In the genomic region with DNA sequence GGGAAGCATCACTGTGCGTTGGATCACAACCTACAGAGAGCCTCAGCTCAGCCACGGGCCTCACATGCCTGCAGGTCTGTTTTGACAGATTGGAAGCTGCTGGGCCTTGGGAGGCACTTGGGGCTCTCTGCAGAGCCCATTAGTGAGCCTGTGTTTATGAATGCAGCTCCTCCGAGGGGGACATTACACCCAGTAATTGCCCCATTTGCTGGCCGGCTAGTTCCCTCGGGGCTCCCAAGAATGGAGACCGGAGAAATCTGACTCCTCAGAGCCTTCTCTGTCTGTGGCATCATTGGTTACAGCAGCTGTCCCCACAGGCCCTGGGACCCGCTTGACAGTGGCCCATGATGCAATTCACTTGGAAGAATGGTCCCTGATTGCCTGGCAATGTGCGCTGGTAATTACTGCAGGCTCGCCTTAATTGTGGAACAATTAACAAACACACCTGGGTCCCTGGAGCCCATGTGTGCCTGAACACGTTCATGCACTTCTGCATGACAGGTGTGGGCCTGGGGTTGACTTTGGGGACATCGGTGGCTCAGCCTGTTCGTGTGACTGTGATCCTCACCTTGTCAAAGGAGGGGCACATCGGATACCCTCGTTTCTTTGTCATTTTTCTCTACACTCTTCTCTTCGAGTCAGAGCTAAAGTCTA, we compare ENCODE assay signal across 12 mouse cellular contexts. TPM values are rescaled to one million over a fixed set of nuclear protein-coding genes. Genes with fewer than 3 reads are reported as not detected.
DNase-seq lines count a peak whose midpoint lies in the region; ATAC-seq lines count a peak whose summit lies in the region.
"Had no signal": no experiment of that assay in that cellular context is flagged by ENCODE, and none has a peak within 500 bp of the region (broad histone marks: within the 10 kb centered on the region; RNA-seq: fewer than 3 reads in every experiment).

No protein-coding gene starts in this region.

- no peak overlapping the region for H3K9ac ChIP-seq in neural tube, embryonic 11.5 days (ENCODE audit: low read length)
- no peak overlapping the region for H3K9ac ChIP-seq in hindbrain, embryonic 12.5 days
- H3K9ac ChIP-seq in midbrain, embryonic 12.5 days (replicated peaks): no peak overlapping the region
- no peak overlapping the region for H3K9ac ChIP-seq in kidney, embryonic 14.5 days (ENCODE audit: low read depth, low read length)
- H3K9ac ChIP-seq: heart, embryonic 15.5 days had no signal

- H3K4me3 ChIP-seq in neural tube, embryonic 11.5 days (ENCODE audit: low read depth, low read length): no peak overlapping the region
- H3K4me3 ChIP-seq in hindbrain, embryonic 12.5 days: no peak overlapping the region
- H3K4me3 ChIP-seq in midbrain, embryonic 12.5 days: no peak overlapping the region
- no peak overlapping the region for H3K4me3 ChIP-seq in kidney, embryonic 14.5 days (ENCODE audit: low read length)
- H3K4me3 ChIP-seq: erythroblast, embryonic 14.5 days; heart, embryonic 15.5 days had no signal

- H3K36me3 ChIP-seq in neural tube, embryonic 11.5 days (ENCODE audit: control insufficient read depth, insufficient read depth, low read length): peaks cover 4% of the 10 kb centered on the region; the same call in 1 of the 2 replicates
- H3K36me3 ChIP-seq in hindbrain, embryonic 12.5 days: peaks cover 66% of the 10 kb centered on the region
- H3K36me3 ChIP-seq in midbrain, embryonic 12.5 days: peaks cover 52% of the 10 kb centered on the region
- peaks cover 54% of the 10 kb centered on the region for H3K36me3 ChIP-seq in kidney, embryonic 14.5 days (ENCODE audit: control insufficient read depth, insufficient read depth, low read length)

- peaks cover 4% of the 10 kb centered on the region; the same call in 1 of the 2 replicates for H3K4me1 ChIP-seq in neural tube, embryonic 11.5 days (ENCODE audit: control insufficient read depth, insufficient read depth, low read length)
- H3K4me1 ChIP-seq in hindbrain, embryonic 12.5 days: peaks cover 36% of the 10 kb centered on the region
- H3K4me1 ChIP-seq in midbrain, embryonic 12.5 days: peaks cover 18% of the 10 kb centered on the region; the same call in 1 of the 2 replicates
- no peaks in the 10 kb centered on the region for H3K4me1 ChIP-seq in kidney, embryonic 14.5 days (ENCODE audit: control insufficient read depth, insufficient read depth, low read length)
- H3K4me1 ChIP-seq: heart, embryonic 15.5 days had no signal

- no peaks in the 10 kb centered on the region for H3K27me3 ChIP-seq in neural tube, embryonic 11.5 days (ENCODE audit: control insufficient read depth, insufficient read depth, low read length)
- H3K27me3 ChIP-seq in hindbrain, embryonic 12.5 days: no peaks in the 10 kb centered on the region
- H3K27me3 ChIP-seq in midbrain, embryonic 12.5 days: no peaks in the 10 kb centered on the region
- no peaks in the 10 kb centered on the region for H3K27me3 ChIP-seq in kidney, embryonic 14.5 days (ENCODE audit: control insufficient read depth, insufficient read depth, low read length)
- H3K27me3 ChIP-seq: heart, embryonic 15.5 days had no signal

- peak; percentile 57 for DNase-seq in neural tube, embryonic 11.5 days (ENCODE audit: low spot score)
- no peak for DNase-seq in neural tube, embryonic 10.5 days (ENCODE audit: extremely low spot score, low spot score)
- no peak for DNase-seq in thymus, postnatal 14 days
- no peak for DNase-seq in cerebellum, adult 9-11 months
- no peak for DNase-seq in adipocyte (ENCODE audit: low spot score)
- DNase-seq: cerebellum, adult 2 months had no signal

- H3K9me3 ChIP-seq in neural tube, embryonic 11.5 days (ENCODE audit: control insufficient read depth, low read length): no peaks in the 10 kb centered on the region
- no peaks in the 10 kb centered on the region for H3K9me3 ChIP-seq in hindbrain, embryonic 12.5 days (replicated peaks)
- H3K9me3 ChIP-seq in midbrain, embryonic 12.5 days: no peaks in the 10 kb centered on the region
- no peaks in the 10 kb centered on the region for H3K9me3 ChIP-seq in kidney, embryonic 14.5 days (ENCODE audit: control insufficient read depth, low read length)
- H3K9me3 ChIP-seq: heart, embryonic 15.5 days had no signal

- WGBS in neural tube, embryonic 11.5 days: 34% methylated on average over 15 of the region's 15 CpGs
- WGBS in hindbrain, embryonic 12.5 days: 43% methylated on average over 15 of the region's 15 CpGs
- WGBS in midbrain, embryonic 12.5 days: 72% methylated on average over 15 of the region's 15 CpGs
- 41% methylated on average over 15 of the region's 15 CpGs for WGBS in kidney, embryonic 14.5 days

- ATAC-seq in neural tube, embryonic 11.5 days (ENCODE audit: insufficient read depth, low FRiP score, low TSS enrichment): peak; percentile 54
- peak; percentile 77 for ATAC-seq in hindbrain, embryonic 12.5 days (ENCODE audit: low FRiP score)
- ATAC-seq in midbrain, embryonic 12.5 days (ENCODE audit: low FRiP score, low read depth): peak; percentile 55
- no peak for ATAC-seq in kidney, embryonic 14.5 days (ENCODE audit: low FRiP score, low TSS enrichment)
- ATAC-seq: intestine, embryonic 16.5 days had no signal

- H3K27ac ChIP-seq in neural tube, embryonic 11.5 days (ENCODE audit: low read depth, low read length): peak overlapping the region; percentile 36; the same call in 1 of the 2 replicates
- H3K27ac ChIP-seq in hindbrain, embryonic 12.5 days: peak overlapping the region; percentile 79
- H3K27ac ChIP-seq in midbrain, embryonic 12.5 days (replicated peaks): peak overlapping the region; percentile 61
- H3K27ac ChIP-seq in kidney, embryonic 14.5 days (ENCODE audit: low read depth, low read length): no peak overlapping the region
- H3K27ac ChIP-seq: heart, embryonic 15.5 days had no signal

- H3K4me2 ChIP-seq in neural tube, embryonic 11.5 days (ENCODE audit: low read depth): no peak overlapping the region
- no peak overlapping the region for H3K4me2 ChIP-seq in hindbrain, embryonic 12.5 days (replicated peaks)
- H3K4me2 ChIP-seq in midbrain, embryonic 12.5 days (replicated peaks): no peak overlapping the region
- no peak overlapping the region for H3K4me2 ChIP-seq in kidney, embryonic 14.5 days (replicated peaks; ENCODE audit: low read depth, low read length)
- H3K4me2 ChIP-seq: heart, embryonic 15.5 days had no signal

RNA-seq across cellular contexts. Expression of gene Plcg2, which starts 51.6 kb away (rescaled TPM):
- 3.1 and 3.4 TPM in 2 replicates for polyA plus RNA-seq in neural tube, embryonic 11.5 days (2014; fragmentation: Nextera tagmentation; extraction: Ambion mirVana)
- polyA plus RNA-seq in hindbrain, embryonic 12.5 days (2016; fragmentation: Nextera tagmentation; extraction: Ambion mirVana): 2.0 and 2.2 TPM in 2 replicates
- polyA plus RNA-seq in midbrain, embryonic 12.5 days (2016; fragmentation: Nextera tagmentation; extraction: Ambion mirVana): 1.7 and 2.0 TPM in 2 replicates
- polyA plus RNA-seq in kidney, embryonic 14.5 days (2014; fragmentation: Nextera tagmentation; extraction: Ambion mirVana): 2.6 and 5.0 TPM in 2 replicates
